Mouse (Mus musculus) liver, adult (tissue): ENCODE measurements around the gene Rcan1.

Experiments
- GATA4 ChIP-seq: IDR thresholded peaks from 2 replicates; pipeline ENCODE4 v1.6.1; 2014; ENCODE audit warnings: mild to moderate bottlenecking, low read length; ENCODE audit not compliant: insufficient replicate concordance

Gene Rcan1

GRCm38 (mm10) chr16:92478561-92479150 is 8.0 kb upstream of the Rcan1 start:
- no peak for TF ChIP-seq GATA4

- TF ChIP-seq GATA4: no peak
Observed at GRCm38 (mm10) chr16:92475093-92475860, 4.6 kb upstream of the Rcan1 start.

- TF ChIP-seq GATA4: no peak
Observed at GRCm38 (mm10) chr16:92472898-92473297, 2.2 kb upstream of the Rcan1 start.

- no peak for TF ChIP-seq GATA4
Observed at GRCm38 (mm10) chr16:92468459-92468858, 2.2 kb downstream of the Rcan1 start.

GRCm38 (mm10) chr16:92467041-92467440 is 3.6 kb downstream of the Rcan1 start:
- TF ChIP-seq GATA4: no peak

- TF ChIP-seq GATA4: no peak
Observed at GRCm38 (mm10) chr16:92465642-92466526, 4.8 kb downstream of the Rcan1 start.

GRCm38 (mm10) chr16:92465226-92465625 is 5.4 kb downstream of the Rcan1 start:
- no peak for TF ChIP-seq GATA4

GRCm38 (mm10) chr16:92464390-92464972 is 6.2 kb downstream of the Rcan1 start:
- no peak for TF ChIP-seq GATA4

- no peak for TF ChIP-seq GATA4
Observed at GRCm38 (mm10) chr16:92461412-92461811, 9.3 kb downstream of the Rcan1 start.

GRCm38 (mm10) chr16:92457594-92457993 is 13.1 kb downstream of the Rcan1 start:
- no peak for TF ChIP-seq GATA4

GRCm38 (mm10) chr16:92455969-92456368 is 14.7 kb downstream of the Rcan1 start:
- no peak for TF ChIP-seq GATA4

- no peak for TF ChIP-seq GATA4
Observed at GRCm38 (mm10) chr16:92455488-92455887, 15.2 kb downstream of the Rcan1 start.

GRCm38 (mm10) chr16:92454495-92454894 is 16.2 kb downstream of the Rcan1 start:
- no peak for TF ChIP-seq GATA4

- TF ChIP-seq GATA4: no peak
Observed at GRCm38 (mm10) chr16:92454002-92454401, 16.7 kb downstream of the Rcan1 start.

GRCm38 (mm10) chr16:92452609-92453008 is 18.1 kb downstream of the Rcan1 start:
- no peak for TF ChIP-seq GATA4
